Mouse (Mus musculus) retina, embryonic 14.5 days (tissue): ENCODE measurements around the gene Anxa7.

ENCODE experiments used
- DNase-seq: peaks from one replicate; pipeline ENCODE4 v3.0.0-alpha.2; 2015; ENCODE audit warnings: low spot score

Gene Anxa7

DNA sequence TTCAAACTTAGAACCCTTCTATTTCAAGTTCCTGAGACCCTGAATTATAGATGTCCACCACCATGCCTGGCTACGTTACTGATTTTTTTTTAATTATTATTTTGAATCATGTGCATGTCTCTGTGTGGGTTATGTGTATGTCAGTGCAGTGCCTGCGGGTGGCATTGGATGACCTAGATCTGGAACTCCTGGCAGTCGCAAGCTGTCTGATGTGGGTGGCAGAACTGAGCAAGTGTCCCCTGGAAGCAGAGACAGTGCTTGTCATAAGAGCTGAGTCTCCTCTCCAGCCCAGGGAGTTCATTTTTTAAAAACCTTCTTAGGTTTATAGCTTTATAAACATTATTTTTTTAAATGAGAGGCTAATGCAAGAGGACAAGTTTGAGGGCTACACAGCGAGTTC, 47.5 kb downstream of the Anxa7 start:
- no peak for DNase-seq

DNA sequence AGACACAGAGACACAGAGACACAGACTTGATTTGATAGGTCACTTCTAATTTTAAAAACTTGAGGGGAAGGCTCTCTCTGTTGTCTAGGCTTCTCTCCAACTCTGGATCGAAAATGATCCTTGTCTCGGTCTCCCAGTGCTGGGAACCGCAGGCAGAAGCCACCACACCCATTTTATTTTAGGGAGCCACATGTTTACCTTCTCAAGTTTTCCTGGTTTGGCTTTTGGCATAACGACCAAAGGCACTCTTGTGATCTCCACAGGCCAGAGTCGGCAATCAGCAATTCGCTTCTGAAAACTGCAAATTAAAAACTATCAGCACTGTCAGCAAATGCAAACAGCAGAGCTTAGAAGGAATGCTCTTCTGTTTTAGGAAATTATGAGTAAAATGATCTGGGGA, 48.2 kb downstream of the Anxa7 start:
- no peak for DNase-seq

DNA sequence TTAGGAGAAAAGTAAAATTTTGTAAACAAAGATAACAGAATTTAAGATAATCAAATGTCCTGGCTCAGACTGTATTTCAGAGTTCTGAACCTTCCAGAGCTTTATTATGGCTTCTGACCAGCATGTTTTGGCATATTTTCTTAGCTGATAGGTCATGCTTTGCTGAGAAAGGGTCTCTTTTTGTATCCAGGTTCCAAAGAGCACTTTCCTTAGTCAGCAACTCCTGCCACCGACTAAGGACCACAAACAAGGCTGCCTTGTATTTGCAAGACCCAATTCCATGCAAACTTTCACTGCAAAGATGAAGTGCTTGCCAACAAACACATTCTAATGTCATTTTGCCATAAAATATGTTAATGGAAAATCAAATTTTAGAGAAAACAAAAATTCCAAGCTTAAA, 50.1 kb downstream of the Anxa7 start:
- no peak for DNase-seq

GRCm38 (mm10) chr14:20428593-20428992, 51.3 kb downstream of the Anxa7 start:
- DNase-seq: no peak

DNA sequence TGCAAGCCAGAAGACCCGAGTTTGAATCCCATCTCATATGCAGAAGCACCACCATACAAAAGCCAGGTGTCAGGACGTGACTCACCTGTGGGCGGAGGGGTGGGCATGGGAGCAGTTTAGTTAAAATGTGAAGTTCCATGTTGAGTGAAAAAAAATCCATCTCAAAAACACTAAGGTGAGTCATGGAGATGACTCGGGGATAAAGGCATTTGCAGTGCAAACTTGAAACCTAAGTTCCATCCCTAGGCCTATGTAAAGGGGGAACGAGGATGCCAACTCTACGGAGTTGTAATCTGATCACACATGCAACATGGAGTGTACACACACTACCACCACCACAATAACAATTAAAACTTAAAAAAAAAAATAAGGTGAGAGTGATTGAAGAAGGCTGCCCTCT, 56.9 kb downstream of the Anxa7 start:
- no peak for DNase-seq

- no peak for DNase-seq
Observed at GRCm38 (mm10) chr14:20422257-20422656, 57.7 kb downstream of the Anxa7 start.
